Mouse (Mus musculus): ENCODE results near the gene Fsd1. TPM values are rescaled to one million over a fixed set of nuclear protein-coding genes. Genes with fewer than 3 reads are reported as not detected.

Gene Fsd1
- total and polyA plus RNA-seq, 3 experiments: 0.27 TPM; not detected in 2

GRCm38 (mm10) chr17:56006956-56007355, 20.6 kb downstream of the Fsd1 start:
- Histone ChIP-seq H3K27me3 (ENCODE audit: insufficient read depth, low read length) (peaks cover 11% of the 10 kb centered on the region), H3K4me3 (ENCODE audit: low read depth, low read length) (no peak overlapping the region), H3K4me1 (ENCODE audit: insufficient read depth, low read depth, low read length) (peaks cover 42% of the 10 kb centered on the region), H3K36me3 (replicated peaks) (peaks cover 18% of the 10 kb centered on the region), H3K9me3 (replicated peaks) (no peaks in the 10 kb centered on the region)
- ATAC-seq (ENCODE audit: extremely low read depth, insufficient number of reproducible peaks, low FRiP score, poor library complexity, severe bottlenecking) (no peak), DNase-seq (ENCODE audit: low spot score) (no peak)
- no peak for TF ChIP-seq POLR2AphosphoS5 (IDR thresholded peaks at IDR 0.05; ENCODE audit: insufficient replicate concordance, low read depth, low read length)
- no peak for TF ChIP-seq GATA2 (IDR thresholded peaks at IDR 0.05; ENCODE audit: borderline replicate concordance, low read depth, low read length)
- no peak for TF ChIP-seq GATA1 (IDR thresholded peaks at IDR 0.05; ENCODE audit: borderline replicate concordance, low read length)
- no peak for TF ChIP-seq CTCF (IDR thresholded peaks at IDR 0.05; ENCODE audit: low read depth, low read length)
- no peak for TF ChIP-seq TAL1 (conservative IDR thresholded peaks at IDR 0.05; ENCODE audit: low read depth, low read length)

- ATAC-seq (ENCODE audit: extremely low read depth, insufficient number of reproducible peaks, low FRiP score, poor library complexity, severe bottlenecking): no peak
- no peak for DNase-seq (ENCODE audit: low spot score)
These were observed 21.4 kb downstream of the Fsd1 start for GRCm38 (mm10) chr17:56007444-56008355.

GRCm38 (mm10) chr17:56008356-56009087, 22.2 kb downstream of the Fsd1 start:
- Histone ChIP-seq H3K9me3 (replicated peaks) (no peaks in the 10 kb centered on the region), H3K27me3 (ENCODE audit: insufficient read depth, low read length) (peaks cover 5% of the 10 kb centered on the region), H3K36me3 (replicated peaks) (peaks cover 29% of the 10 kb centered on the region), H3K4me3 (ENCODE audit: low read depth, low read length) (peak overlapping the region; percentile 92), H3K4me1 (ENCODE audit: insufficient read depth, low read depth, low read length) (peaks cover 45% of the 10 kb centered on the region)
- TF ChIP-seq TAL1 (conservative IDR thresholded peaks at IDR 0.05; ENCODE audit: low read depth, low read length) (no peak), CTCF (IDR thresholded peaks at IDR 0.05; ENCODE audit: low read depth, low read length) (no peak), GATA2 (IDR thresholded peaks at IDR 0.05; ENCODE audit: borderline replicate concordance, low read depth, low read length) (no peak), POLR2AphosphoS5 (IDR thresholded peaks at IDR 0.05; ENCODE audit: insufficient replicate concordance, low read depth, low read length) (no peak), GATA1 (IDR thresholded peaks at IDR 0.05; ENCODE audit: borderline replicate concordance, low read length) (no peak)
- DNase-seq (ENCODE audit: low spot score) (peak; percentile 100), ATAC-seq (ENCODE audit: extremely low read depth, insufficient number of reproducible peaks, low FRiP score, poor library complexity, severe bottlenecking) (peak; percentile 91)

More at GRCm38 (mm10) chr17:56007444-56008355, 21.4 kb downstream of the Fsd1 start:
- peaks cover 11% of the 10 kb centered on the region for H3K27me3 ChIP-seq (ENCODE audit: insufficient read depth, low read length)
- TF ChIP-seq CTCF (IDR thresholded peaks at IDR 0.05; ENCODE audit: low read depth, low read length) (no peak), GATA2 (IDR thresholded peaks at IDR 0.05; ENCODE audit: borderline replicate concordance, low read depth, low read length) (no peak), POLR2AphosphoS5 (IDR thresholded peaks at IDR 0.05; ENCODE audit: insufficient replicate concordance, low read depth, low read length) (no peak), GATA1 (IDR thresholded peaks at IDR 0.05; ENCODE audit: borderline replicate concordance, low read length) (no peak), TAL1 (conservative IDR thresholded peaks at IDR 0.05; ENCODE audit: low read depth, low read length) (no peak)
- H3K4me1 ChIP-seq (ENCODE audit: insufficient read depth, low read depth, low read length): peaks cover 45% of the 10 kb centered on the region
- H3K36me3 ChIP-seq (replicated peaks): peaks cover 24% of the 10 kb centered on the region
- peak overlapping the region; percentile 92; the same call in 1 of the 2 replicates for H3K4me3 ChIP-seq (ENCODE audit: low read depth, low read length)
- H3K9me3 ChIP-seq (replicated peaks): no peaks in the 10 kb centered on the region

- Histone ChIP-seq H3K4me1 (ENCODE audit: insufficient read depth, low read depth, low read length) (peaks cover 45% of the 10 kb centered on the region), H3K9me3 (replicated peaks) (no peaks in the 10 kb centered on the region), H3K4me3 (ENCODE audit: low read depth, low read length) (peak overlapping the region; percentile 92), H3K36me3 (replicated peaks) (peaks cover 32% of the 10 kb centered on the region), H3K27me3 (ENCODE audit: insufficient read depth, low read length) (peaks cover 5% of the 10 kb centered on the region; the same call in 1 of the 2 replicates)
- DNase-seq (ENCODE audit: low spot score): peak; percentile 96
- TF ChIP-seq GATA1 (IDR thresholded peaks at IDR 0.05; ENCODE audit: borderline replicate concordance, low read length): no peak
- TF ChIP-seq GATA2 (IDR thresholded peaks at IDR 0.05; ENCODE audit: borderline replicate concordance, low read depth, low read length): no peak
- no peak for TF ChIP-seq TAL1 (conservative IDR thresholded peaks at IDR 0.05; ENCODE audit: low read depth, low read length)
- TF ChIP-seq POLR2AphosphoS5 (IDR thresholded peaks at IDR 0.05; ENCODE audit: insufficient replicate concordance, low read depth, low read length): no peak
- TF ChIP-seq CTCF (IDR thresholded peaks at IDR 0.05; ENCODE audit: low read depth, low read length): no peak
- peak; percentile 89 for ATAC-seq (ENCODE audit: extremely low read depth, insufficient number of reproducible peaks, low FRiP score, poor library complexity, severe bottlenecking)
These were observed 23.0 kb downstream of the Fsd1 start for GRCm38 (mm10) chr17:56009088-56009961.

GRCm38 (mm10) chr17:56009962-56010240, 23.6 kb downstream of the Fsd1 start:
- Histone ChIP-seq H3K36me3 (replicated peaks) (peaks cover 37% of the 10 kb centered on the region), H3K27me3 (ENCODE audit: insufficient read depth, low read length) (peaks cover 5% of the 10 kb centered on the region; the same call in 1 of the 2 replicates), H3K4me3 (ENCODE audit: low read depth, low read length) (peak overlapping the region; percentile 92; the same call in 1 of the 2 replicates), H3K4me1 (ENCODE audit: insufficient read depth, low read depth, low read length) (peaks cover 45% of the 10 kb centered on the region), H3K9me3 (replicated peaks) (no peaks in the 10 kb centered on the region)
- no peak for DNase-seq (ENCODE audit: low spot score)
- no peak for ATAC-seq (ENCODE audit: extremely low read depth, insufficient number of reproducible peaks, low FRiP score, poor library complexity, severe bottlenecking)
- TF ChIP-seq CTCF (IDR thresholded peaks at IDR 0.05; ENCODE audit: low read depth, low read length): no peak
- TF ChIP-seq POLR2AphosphoS5 (IDR thresholded peaks at IDR 0.05; ENCODE audit: insufficient replicate concordance, low read depth, low read length): no peak
- no peak for TF ChIP-seq GATA1 (IDR thresholded peaks at IDR 0.05; ENCODE audit: borderline replicate concordance, low read length)
